Mouse (Mus musculus): ENCODE data around the gene Glrp1.

The Glrp1 gene

DNA sequence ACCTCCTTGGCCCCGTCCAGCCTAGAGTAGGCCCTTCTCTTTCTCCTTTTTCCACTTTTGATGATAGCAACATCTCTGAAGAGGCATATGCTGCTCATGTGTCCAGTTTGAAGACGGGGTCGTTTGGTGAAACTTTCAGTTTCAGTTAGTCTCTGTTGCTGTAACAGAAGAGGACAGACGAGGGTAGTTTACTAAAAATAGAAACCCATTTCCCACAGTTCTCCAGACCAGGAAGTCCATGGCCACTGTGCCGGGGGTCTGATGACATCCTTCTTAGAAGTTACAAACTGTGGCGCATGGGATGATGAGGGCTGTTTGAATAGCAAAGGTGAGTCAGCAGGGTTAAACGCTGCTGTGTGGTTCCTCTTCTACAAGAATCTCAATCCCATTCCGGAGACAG lies at the start of gene Glrp1:
TSS of gene Glrp1 (minus strand) at position 278 of the 400 bp plus-strand sequence.
- no peak for DNase-seq (ENCODE audit: low read depth, low spot score)

DNA sequence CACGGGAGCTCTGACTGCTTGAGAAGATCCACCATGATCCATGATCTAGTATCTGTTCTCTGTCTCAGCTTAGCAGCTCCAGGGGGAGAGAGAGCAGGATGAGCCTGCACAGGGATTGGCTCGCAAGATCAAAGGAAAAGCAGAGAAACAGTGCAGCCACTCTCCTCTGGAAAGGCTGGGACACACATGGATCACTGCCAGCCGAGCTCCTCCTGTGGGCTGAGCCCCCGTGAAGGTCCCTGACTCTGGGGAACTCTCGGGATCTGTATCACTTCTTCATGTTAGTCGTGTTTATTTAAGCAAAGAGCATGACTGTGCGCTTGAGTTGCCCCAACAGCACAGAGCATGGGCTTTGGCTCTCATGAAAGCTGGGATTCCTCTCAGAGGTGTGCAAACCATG lies 49.4 kb upstream of the Glrp1 start:
- DNase-seq (ENCODE audit: low read depth, low spot score): no peak

DNA sequence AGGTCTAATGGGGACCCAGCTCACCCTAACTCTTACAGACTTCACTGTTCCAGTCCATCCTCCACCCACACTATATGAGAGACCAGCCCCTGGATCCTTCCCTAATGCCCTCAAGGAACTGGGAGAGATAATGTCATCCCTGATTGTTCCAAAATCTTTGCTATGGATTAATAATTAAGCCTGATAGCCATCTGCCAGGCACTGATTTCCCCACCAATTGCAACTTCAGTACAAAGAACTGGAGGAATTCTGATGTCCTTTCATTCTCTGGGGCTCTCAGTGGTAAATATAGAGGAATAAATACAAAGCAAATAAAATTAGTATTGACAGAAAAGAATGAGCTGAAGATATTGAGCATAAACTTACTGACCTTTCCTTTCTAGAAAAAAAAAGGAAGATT lies 48.9 kb upstream of the Glrp1 start:
- DNase-seq (ENCODE audit: low read depth, low spot score): no peak

DNA sequence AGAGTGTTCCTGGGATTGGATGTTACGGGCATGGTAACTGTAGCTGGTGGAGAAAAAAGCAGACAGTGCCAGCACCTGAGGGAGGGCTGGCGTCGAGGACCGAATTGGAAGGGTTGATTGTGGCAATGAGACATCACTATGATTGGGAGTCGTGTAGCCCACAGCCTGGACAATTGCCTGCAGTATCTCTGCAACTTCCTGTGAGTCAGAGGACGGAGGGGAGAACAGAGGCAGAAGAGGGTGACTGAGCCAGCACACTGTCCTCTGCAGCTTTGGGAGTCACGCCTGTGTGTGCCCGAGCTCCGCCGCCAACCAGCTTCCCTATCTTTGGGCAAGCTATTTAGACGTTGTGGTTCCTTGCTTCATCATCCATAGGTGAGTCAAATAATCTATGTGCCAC lies 46.5 kb upstream of the Glrp1 start:
- DNase-seq (ENCODE audit: low read depth, low spot score): peak; percentile 52

DNA sequence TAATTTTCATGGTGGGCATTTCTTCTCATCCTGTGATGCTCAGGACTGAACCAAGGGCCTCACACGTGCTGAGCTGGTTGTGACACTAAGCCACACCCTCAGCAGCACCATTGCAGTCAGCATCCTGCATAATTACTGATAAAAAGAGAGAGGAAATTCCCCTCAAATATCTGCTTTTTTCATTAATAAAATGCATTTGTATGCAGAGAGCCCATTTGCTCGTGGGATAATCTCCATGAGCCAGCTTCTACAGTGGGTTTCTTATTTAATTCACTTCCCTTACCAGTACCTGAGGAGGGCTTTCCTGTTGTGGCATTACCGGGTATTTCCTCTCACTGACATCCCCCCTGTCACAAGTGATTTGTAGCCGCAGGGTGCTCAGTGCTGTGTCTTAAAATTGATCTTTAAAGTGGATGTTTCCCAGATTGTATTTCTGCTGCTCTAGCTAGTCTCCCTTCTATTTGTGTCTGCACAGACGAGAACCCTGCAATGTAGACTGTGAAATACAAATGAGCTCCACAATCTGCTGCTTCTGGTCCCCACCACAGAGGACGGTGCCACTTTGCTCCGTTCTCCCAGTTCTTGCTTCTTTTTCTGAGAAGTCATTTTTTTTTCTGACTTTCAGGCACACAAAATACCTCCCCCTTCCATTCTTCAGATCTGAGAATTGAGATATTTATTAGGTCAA lies 43.8 kb upstream of the Glrp1 start:
- no peak for DNase-seq (ENCODE audit: low read depth, low spot score)

DNA sequence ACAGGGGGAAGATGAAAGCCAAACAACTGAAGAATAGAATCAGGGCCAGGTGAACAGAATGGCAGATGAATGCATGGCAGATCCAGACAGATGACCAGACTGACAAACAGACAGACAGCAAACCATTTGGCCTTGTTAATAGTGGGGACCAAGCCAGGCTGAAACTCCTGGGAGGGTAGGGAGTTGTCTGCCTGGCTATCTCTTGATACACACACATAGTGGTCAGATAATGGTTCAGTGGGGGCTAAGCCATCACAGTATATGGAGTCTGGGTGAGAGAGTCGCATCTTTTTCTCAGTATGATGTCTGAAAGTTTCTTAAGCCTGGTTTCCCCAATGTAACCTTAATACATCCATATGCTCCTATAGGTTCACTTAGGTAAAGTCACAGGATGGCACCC lies 39.4 kb upstream of the Glrp1 start:
- no peak for DNase-seq (ENCODE audit: low read depth, low spot score)

DNA sequence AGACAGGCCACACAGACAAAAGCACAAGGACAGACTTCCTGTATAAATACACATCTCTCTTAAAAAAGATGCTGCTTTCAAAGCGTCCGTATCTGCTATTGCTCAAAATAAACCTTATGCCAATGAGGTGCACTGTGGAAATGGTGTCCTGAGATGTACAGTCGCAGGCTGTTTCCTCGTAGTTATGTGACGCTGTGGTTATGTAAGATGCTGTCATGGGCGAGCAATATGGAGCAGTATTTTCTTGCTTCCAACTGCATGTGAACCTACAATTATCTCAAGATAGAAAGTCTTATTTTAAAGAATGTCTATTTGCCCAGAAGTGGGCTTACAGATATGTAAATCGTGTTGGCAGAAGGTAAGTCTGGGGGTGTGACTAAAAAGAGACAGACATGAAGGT lies 37.3 kb upstream of the Glrp1 start:
- DNase-seq (ENCODE audit: low read depth, low spot score): no peak

DNA sequence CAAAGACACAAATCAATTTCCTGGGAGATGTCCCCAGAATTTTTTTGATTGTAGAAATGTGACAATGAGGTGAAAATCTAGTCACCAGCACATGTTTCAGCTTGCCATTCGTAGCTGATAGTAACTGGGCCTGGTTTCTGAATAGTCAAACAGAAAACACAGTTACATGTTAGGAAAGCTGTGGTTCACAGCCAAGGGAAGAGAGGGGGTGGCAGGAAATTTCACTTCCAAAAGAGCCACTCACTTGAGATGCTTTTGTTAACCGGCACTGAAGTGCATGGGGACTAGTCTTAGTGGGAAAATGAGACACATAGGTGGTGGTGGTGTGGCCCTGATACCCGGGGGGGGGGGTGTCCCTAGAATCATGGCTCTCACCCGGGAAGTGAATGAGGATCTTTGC lies 33.7 kb upstream of the Glrp1 start:
- DNase-seq (ENCODE audit: low read depth, low spot score): no peak

DNA sequence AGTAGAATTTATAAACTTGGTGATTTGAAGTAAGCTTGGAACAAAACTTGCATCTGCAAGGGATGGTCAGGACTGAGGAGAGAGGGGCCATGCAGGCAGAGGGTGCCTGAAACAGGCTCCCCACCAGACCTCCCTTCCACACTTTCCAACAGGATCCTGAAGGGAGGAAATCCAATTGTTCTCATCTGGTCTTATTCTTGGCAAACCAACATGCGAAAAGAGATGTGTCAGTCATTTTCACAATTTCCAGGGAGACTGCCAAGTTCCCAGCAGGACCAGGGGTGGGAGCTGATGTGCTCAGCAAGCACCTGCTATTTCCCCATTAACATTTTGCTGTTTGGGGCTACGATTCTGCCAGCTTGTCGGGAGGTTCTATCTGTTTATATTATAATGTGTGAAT lies 30.0 kb upstream of the Glrp1 start:
- DNase-seq (ENCODE audit: low read depth, low spot score): peak; percentile 64

DNA sequence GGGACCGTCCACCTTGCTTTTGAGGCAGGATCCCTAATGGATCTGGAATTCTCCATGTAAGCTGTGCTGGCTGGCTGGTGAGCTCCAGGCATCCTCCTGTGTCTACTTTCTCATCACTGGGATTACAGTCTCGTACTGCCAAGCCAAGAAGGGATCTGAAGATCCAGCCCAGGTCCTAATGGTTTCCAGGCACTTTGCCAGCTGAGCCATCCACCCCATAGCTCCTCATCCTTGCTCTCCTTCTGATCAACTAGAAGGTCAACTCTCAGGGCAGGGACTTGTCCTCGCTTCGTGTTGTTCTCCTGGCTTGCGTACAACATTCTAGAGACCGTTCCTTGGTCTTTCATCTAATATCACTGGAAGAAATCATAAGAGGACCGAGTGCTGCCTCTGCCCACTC lies 29.4 kb upstream of the Glrp1 start:
- DNase-seq (ENCODE audit: low read depth, low spot score): peak; percentile 44

DNA sequence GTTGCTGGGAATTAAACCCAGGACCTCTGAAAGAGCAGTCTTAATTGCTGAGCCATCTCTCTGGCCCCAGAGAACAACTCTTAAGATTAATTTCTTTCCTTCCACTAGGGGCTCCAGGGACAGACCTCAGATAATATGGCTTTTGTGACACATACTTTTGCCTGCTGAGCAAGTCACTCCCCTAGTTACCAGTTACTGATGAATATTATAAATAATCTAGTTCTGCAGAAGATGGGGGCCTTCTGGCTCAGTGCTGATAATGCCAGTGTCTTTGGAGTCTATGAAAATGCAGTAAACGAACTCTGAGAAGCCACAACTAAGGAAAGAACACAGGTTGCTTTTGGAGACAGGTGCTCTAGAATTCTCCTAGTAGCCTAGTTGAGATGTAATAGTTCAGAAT lies 26.4 kb upstream of the Glrp1 start:
- DNase-seq (ENCODE audit: low read depth, low spot score): no peak

DNA sequence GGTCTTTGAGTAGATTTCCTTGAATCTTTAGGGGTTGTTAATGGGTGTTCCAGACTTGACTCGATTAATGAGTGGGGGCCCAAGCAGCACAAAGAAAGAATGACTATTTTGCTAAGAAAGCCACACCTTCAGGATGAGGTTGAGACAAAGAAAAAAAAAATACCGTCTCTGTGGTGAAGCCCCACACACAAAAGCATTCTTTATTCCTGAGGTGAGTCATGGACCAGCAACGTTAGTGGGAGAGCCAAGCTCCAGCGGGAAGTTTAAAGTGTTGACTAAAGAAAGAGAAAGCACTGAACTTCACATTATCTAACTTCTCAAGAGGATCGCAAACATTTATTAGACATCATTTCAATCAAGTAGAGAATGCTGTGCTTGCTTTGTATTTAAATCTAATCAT lies 24.2 kb upstream of the Glrp1 start:
- peak; percentile 97 for DNase-seq (ENCODE audit: low read depth, low spot score)

DNA sequence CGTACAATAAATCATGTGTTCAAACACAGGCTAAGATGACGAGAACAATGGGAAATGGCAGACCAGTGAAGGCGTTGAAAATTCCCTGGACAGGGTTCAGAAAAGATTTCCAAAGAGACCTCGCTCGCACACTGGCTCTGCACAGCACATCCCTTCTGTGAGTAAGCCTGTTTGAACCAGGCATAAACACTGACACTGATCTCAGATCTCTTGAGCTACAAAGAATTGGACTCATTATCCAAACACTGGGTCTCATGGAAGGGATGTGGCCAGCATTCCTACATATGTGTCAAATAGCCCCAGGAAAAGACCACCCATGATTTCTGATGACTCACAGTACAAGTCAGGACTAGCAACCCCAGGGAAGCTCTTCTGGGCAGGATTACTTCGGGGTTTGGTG lies 16.3 kb upstream of the Glrp1 start:
- DNase-seq (ENCODE audit: low read depth, low spot score): peak; percentile 95

DNA sequence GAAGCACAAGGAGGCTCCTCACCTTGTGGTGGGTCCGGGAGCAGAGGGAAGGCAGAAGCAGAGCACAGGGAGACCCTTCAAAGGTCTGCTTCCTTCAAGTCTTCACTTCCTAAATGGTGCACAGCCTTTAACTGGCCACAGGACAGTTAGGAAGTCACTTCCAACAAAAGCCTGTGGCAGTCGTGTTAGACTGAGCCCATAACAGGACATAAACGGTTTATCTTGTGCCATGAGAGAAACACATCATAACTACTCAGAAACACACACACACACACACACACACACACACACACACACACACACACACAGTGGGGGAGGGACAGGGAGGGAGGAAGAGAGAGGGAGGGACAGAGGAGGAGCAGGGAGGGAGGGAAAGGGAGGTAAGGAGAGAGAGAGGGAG lies 15.8 kb upstream of the Glrp1 start:
- no peak for DNase-seq (ENCODE audit: low read depth, low spot score)

DNA sequence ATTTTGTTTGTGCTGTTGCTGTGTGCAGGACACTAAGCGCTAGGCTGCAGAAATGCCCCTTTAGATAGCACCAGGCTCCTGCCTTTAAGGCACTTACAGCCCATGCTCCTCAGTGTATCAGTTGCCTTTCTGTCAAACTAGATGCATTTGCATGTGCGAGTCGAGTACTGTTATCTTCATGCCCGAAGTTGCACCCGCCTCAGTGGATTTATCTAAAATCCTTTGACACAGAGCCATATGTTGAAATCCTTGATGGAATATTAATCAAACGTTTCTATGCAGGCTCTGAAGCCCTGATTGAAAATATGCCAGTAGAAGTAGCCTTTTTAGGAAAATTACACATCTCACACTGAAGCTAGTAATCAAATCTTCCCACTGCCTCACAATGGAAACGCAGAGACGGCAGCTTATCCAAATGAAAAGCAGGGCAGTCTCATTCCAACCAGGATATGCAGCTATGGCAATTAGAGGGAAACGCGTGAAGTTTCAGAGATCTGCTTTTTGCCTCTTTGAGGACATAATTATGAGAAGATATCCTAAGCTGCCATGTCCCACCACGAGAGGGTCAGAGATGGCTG lies 11.4 kb upstream of the Glrp1 start:
- DNase-seq (ENCODE audit: low read depth, low spot score): no peak

DNA sequence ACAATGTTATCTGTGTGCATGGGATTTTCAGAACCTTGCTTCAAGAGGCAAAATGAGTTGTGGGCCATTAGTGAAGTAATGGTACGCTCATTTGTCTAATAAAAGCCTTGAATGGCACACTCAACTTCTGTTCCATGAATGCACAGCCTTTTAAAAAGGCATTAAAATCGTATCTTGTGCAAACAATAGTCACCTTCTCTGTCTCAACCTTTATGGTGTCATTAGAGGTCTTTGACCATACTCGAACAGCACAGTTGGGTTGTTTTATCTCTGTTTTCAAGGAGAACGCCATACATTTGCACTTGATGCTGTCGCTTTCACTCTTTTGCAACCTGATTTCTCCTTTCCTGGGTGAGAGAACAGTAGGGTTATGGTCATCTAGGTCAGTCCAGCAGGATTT lies 3.7 kb upstream of the Glrp1 start:
- no peak for DNase-seq (ENCODE audit: low read depth, low spot score)

DNA sequence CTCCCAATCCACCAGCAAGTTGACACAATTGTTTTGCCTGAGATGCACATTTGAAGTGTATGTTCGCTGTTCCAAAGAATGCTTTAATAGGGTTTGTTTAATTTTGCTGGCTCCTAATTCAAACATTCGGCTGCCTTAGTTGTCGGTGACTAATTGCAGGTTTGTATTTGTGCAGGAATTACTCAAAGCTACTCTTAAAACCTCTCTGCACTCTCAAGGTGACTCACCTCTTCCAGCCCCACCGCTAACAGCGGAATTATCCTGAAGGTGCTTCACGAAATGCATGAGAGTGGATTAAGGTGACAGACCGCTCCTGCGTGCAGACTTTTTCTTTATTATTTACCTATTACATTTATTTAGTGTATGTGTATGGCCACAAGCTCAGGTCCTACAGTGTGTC lies 2.0 kb downstream of the Glrp1 start:
- no peak for DNase-seq (ENCODE audit: low read depth, low spot score)

DNA sequence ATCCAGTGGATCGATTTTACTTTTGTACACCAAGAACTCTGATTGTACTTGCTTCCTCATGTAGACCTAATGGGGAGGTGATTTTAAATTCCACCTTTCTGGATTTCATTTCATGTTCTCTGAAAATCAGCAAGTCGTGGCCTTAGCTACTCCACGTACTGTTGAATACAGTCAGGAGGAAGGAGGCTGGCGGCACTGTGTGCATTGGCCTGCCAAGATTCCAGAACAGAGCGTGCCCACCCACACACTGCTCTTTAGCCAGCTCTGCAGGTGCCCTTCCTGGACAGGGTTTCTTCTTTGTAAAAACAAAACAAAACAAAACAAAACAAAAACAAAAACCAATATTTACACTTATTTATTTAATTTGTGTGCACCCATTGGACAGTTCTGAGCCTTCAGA lies 2.7 kb downstream of the Glrp1 start:
- no peak for DNase-seq (ENCODE audit: low read depth, low spot score)

DNA sequence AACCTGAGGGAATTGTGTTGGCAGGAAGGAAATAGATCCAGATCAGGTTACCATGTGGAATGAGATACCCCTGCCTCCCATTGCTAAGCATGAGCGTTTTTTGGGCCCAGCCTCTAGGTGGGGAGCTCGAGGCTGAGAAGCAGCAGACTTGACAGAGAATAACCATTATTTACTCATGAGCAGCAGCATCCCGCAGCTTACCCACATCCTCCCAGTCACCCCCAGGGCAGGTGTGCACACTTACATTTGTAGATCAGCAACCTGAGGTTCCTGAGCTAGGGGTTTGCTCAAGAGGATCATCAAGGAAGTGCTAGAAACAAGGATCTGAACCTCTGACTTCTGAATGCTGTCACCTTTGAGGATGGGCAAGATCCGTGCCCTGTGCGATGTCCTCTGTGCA lies 3.5 kb downstream of the Glrp1 start:
- DNase-seq (ENCODE audit: low read depth, low spot score): no peak

DNA sequence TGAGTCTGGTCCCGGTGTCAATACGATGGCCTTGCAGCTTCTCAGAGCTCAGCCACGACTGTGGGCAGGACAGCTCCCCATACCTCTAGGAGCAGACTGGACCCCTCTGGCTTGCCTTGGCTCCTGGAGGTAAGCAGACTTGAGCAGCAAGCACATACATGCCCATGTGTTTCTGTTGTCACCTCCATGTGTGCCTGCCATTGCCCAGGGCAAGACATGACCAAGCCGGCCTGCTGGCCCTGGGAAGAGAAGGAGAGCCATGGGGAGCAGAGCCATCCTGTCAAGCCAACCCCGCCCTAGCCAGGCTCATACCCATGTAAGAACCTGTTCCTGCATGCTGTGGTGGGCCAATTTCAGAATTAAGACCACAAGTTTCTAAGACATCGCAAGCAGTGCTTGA lies 4.2 kb downstream of the Glrp1 start:
- DNase-seq (ENCODE audit: low read depth, low spot score): no peak

DNA sequence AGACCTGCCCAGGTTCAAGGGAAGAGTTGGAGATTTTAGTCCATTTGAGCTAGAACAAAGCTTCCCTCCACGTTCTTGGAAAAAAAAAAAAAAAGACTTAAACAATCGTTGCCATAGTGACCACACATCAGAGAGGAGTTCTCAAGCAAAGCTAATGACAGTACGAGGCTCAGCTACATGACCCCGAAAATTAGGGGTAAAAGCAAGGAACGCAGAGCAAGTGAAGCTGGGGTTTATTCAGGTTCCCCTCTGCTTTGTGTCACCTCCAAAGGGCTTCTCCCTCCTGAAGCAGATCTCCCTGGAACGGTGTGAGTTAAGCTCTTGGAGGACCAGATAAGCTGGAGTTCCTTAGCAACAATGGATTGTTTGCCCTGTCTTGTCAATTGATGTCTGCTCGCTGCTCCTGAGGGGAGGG lies 5.3 kb downstream of the Glrp1 start:
- no peak for DNase-seq (ENCODE audit: low read depth, low spot score)

DNA sequence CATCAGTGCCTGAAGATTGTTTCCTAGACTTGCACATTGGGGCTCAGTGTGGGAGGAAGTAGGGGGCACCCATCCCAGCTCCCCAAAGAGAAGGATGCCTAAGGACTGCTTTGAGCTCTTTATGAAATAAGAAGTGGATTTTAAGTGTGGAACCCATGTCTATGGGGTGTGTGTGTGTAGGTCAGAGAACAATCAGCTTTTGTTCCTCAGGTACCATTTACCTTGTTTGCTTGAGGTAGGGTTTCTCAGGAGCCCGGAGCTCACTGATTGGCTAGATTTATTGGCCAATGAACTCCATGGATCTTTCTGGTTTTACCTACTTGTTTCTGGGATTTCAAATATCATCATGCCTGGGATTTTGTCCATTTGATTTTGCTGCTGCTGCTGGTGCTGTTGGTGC lies 7.0 kb downstream of the Glrp1 start:
- DNase-seq (ENCODE audit: low read depth, low spot score): no peak

DNA sequence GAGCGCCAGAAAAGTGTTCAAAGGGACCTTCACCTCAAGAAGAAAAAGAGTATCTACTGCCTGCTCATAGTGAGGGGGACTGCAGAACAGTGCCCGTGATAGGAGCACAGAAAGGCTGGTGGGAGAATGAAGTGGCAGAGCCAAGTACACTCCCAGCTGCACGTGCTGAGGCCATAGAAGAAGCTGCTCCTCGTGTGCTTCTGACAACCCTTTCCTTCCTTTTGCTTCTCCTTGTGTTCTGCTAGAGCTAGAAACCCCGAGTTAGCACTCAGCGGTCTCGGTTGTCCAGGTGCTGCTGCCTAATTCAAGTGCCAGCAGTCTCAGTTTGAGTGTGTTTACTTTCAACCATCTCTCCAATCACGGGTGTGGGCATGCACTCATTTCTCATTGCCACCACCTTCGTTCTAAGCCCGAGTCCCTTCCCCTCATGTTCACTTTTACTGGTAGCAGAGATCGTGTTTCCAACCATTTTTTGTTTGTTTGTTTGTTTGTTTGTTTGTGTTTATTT lies 10.6 kb downstream of the Glrp1 start:
- DNase-seq (ENCODE audit: low read depth, low spot score): no peak

DNA sequence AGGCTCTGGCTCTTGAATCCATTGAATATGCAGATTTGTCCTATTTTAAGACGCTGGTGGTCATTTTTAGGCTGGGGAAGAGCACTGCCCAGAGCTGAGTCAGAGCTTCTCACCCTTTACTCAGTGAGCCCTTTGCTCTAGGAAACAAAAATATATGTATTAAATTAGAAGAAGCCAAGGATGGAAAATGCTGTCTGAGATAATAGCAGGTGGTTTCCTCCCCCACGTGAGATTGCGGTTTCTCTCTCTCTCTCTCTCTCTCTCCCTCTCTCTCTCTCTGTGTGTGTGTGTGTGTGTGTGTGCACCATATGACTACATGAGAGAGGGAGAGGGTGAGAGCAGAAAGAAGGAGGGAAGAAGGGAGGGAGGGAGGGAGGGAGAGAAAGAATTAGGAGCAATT lies 12.5 kb downstream of the Glrp1 start:
- DNase-seq (ENCODE audit: low read depth, low spot score): no peak
